Mouse (Mus musculus) liver, embryonic 11.5 days (tissue): ENCODE measurements around the gene Apela. TPM values are rescaled to one million over a fixed set of nuclear protein-coding genes. Genes with fewer than 3 reads are reported as not detected.
"Not testable (repeated sequence)": the region's sequence is repeated elsewhere in the genome, so short reads cannot be mapped to it uniquely, and the experiment has no call there.

Source experiments
- ATAC-seq: fragments of 200-750 bp; cut with Nextera tagmentation; replicated peaks from 2 replicates; pipeline ENCODE4 v1.8.0; 2017; ENCODE audit warnings: moderate number of reproducible peaks, mild to moderate bottlenecking, moderate TSS enrichment, moderate library complexity; ENCODE audit not compliant: low FRiP score
- DNase-seq: peaks from one replicate; pipeline ENCODE4 v3.0.0-alpha.2; 2017; ENCODE audit warnings: low spot score
- H3K27ac ChIP-seq: fragments of 300-500 bp; sonication (generic); 2 replicates; pipeline ENCODE4 v1.5.1; 2014; ENCODE audit warnings: mild to moderate bottlenecking, low read depth, low read length, control low read depth
- H3K27me3 ChIP-seq: fragments of 300-500 bp; sonication (generic); replicated peaks from 2 replicates; pipeline ENCODE4 v1.6.1; 2014; ENCODE audit warnings: low read length, mixed read lengths; ENCODE audit not compliant: control insufficient read depth, insufficient read depth
- H3K36me3 ChIP-seq: fragments of 300-500 bp; sonication (generic); 2 replicates; pipeline ENCODE4 v1.6.1; 2014; ENCODE audit warnings: mild to moderate bottlenecking, low read length, moderate library complexity, mixed read lengths; ENCODE audit not compliant: control insufficient read depth, insufficient read depth
- H3K4me1 ChIP-seq: fragments of 300-500 bp; sonication (generic); replicated peaks from 2 replicates; pipeline ENCODE4 v1.6.1; 2014; ENCODE audit warnings: low read length, mixed read lengths; ENCODE audit not compliant: control insufficient read depth, insufficient read depth
- H3K4me2 ChIP-seq: fragments of 300-500 bp; sonication (generic); 2 replicates; pipeline ENCODE4 v1.6.1; 2014; ENCODE audit warnings: mild to moderate bottlenecking, control low read depth, moderate library complexity
- H3K4me3 ChIP-seq: fragments of 300-500 bp; sonication (generic); 2 replicates; pipeline ENCODE4 v1.5.1; 2014; ENCODE audit warnings: low read depth, low read length, control low read depth
- H3K9ac ChIP-seq: fragments of 300-500 bp; sonication (generic); 2 replicates; pipeline ENCODE4 v1.6.1; 2014; ENCODE audit warnings: low read depth, low read length, control low read depth
- H3K9me3 ChIP-seq: fragments of 300-500 bp; sonication (generic); 2 replicates; pipeline ENCODE4 v1.6.1; 2016; ENCODE audit warnings: low read length, inconsistent platforms, mixed read lengths; ENCODE audit not compliant: control insufficient read depth
- WGBS: fragments of 180-500 bp; shearing (Covaris S2); extraction: QIAGEN DNeasy Blood & Tissue Kit; methylation state at CpG from one replicate; pipeline ENCODE4 v1.1.7; 2014; 5-methylcytosine and 5-hydroxymethylcytosine counted together
- polyA plus RNA-seq: library from polyadenylated mRNA; unstranded; fragments of >200 nt; fragmentation: Nextera tagmentation; extraction: Ambion mirVana; gene quantifications from 2 replicates; pipeline ENCODE4 v1.2.1, GENCODE M21; 2014

The Apela gene
- polyA plus RNA-seq, 1 experiment from 2014 or later, result 3.7 TPM

DNA sequence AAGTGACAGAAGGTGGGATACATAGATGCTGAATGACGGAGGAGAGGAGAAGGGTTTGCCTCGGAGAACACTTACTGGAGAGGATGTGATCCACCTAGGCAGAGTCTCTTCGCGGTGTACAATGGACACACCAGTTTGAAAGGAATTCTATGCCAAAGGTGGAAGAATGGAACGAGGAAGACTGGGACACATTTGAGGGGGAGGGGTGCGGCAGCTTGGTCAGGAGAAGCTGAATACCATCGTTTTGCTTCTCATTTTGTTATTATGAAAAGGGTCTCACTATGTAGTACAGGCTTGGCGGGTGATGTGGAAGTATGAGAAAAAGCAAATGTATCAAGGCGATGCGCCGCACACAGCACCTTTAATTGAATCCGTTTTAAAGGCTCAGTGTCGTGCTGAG is 4.1 kb downstream of the Apela start:
- no peaks in the 10 kb centered on the region for H3K27me3 ChIP-seq
- no peaks in the 10 kb centered on the region for H3K4me1 ChIP-seq
- no peak overlapping the region for H3K4me2 ChIP-seq
- H3K27ac ChIP-seq, result no peak overlapping the region
- no peak overlapping the region for H3K4me3 ChIP-seq
- no peaks in the 10 kb centered on the region for H3K36me3 ChIP-seq
- no peak for ATAC-seq
- 75% methylated on average over 13 of the region's 13 CpGs for WGBS
- no peak overlapping the region for H3K9ac ChIP-seq
- no peaks in the 10 kb centered on the region for H3K9me3 ChIP-seq
- no peak for DNase-seq

- no peak overlapping the region for H3K4me3 ChIP-seq
- DNase-seq, result no peak
- H3K9ac ChIP-seq, result no peak overlapping the region
- no peaks in the 10 kb centered on the region for H3K36me3 ChIP-seq
- H3K4me2 ChIP-seq, result no peak overlapping the region
- no peak overlapping the region for H3K27ac ChIP-seq
- H3K9me3 ChIP-seq, result no peaks in the 10 kb centered on the region
- no peaks in the 10 kb centered on the region for H3K4me1 ChIP-seq
- no peak for ATAC-seq
- WGBS, result 85% methylated on average over 1 of the region's 1 CpGs
- H3K27me3 ChIP-seq, result no peaks in the 10 kb centered on the region
Measured at GRCm38 (mm10) chr8:65032107-65032506, 5.0 kb downstream of the Apela start.

DNA sequence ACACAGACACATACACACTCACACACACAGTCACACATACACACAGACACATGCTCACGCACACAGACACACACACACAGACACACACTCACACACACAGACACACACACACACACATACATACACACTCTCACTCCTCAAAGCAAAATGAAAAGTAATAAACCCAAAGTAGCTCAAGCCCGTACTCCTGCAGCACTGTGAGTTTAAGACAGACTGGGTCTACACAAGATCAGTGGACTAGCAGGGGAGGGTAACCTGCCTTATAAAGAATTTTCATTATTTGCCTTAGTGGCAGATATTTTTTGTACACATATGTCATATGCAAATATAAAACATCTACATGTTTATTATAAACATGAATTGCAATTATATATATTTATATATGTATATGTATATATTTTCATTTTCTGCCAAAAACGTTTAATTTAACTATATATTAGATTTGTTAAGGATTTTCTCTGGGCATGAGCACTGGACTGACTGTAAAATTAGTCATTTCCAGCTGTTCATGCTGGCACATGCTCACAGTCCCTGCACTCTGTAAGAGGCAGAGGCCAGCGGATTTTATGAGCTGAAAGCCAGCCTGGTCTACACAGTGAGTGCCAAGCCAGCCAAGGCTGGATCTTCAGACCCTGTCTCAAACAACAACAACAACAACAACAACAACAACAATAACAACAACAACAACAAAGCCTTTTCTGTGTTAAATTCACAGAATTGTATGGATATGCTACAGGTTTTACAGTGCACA is 6.2 kb downstream of the Apela start:
- ATAC-seq (no peak), DNase-seq (no peak)
- no peak overlapping the region for H3K4me2 ChIP-seq
- no peak overlapping the region for H3K27ac ChIP-seq
- H3K9me3 ChIP-seq, result no peaks in the 10 kb centered on the region
- no peaks in the 10 kb centered on the region for H3K4me1 ChIP-seq
- H3K4me3 ChIP-seq, result no peak overlapping the region
- no peak overlapping the region for H3K9ac ChIP-seq
- WGBS, result 70% methylated on average over 4 of the region's 4 CpGs
- H3K36me3 ChIP-seq, result no peaks in the 10 kb centered on the region
- H3K27me3 ChIP-seq, result no peaks in the 10 kb centered on the region

GRCm38 (mm10) chr8:65029776-65030175 is 7.4 kb downstream of the Apela start:
- 76% methylated on average over 4 of the region's 4 CpGs for WGBS
- Histone ChIP-seq H3K4me1 (no peaks in the 10 kb centered on the region), H3K27ac (no peak overlapping the region), H3K27me3 (no peaks in the 10 kb centered on the region), H3K36me3 (no peaks in the 10 kb centered on the region), H3K4me2 (no peak overlapping the region), H3K9me3 (no peaks in the 10 kb centered on the region), H3K9ac (no peak overlapping the region), H3K4me3 (no peak overlapping the region)
- DNase-seq, result no peak
- ATAC-seq, result no peak

DNA sequence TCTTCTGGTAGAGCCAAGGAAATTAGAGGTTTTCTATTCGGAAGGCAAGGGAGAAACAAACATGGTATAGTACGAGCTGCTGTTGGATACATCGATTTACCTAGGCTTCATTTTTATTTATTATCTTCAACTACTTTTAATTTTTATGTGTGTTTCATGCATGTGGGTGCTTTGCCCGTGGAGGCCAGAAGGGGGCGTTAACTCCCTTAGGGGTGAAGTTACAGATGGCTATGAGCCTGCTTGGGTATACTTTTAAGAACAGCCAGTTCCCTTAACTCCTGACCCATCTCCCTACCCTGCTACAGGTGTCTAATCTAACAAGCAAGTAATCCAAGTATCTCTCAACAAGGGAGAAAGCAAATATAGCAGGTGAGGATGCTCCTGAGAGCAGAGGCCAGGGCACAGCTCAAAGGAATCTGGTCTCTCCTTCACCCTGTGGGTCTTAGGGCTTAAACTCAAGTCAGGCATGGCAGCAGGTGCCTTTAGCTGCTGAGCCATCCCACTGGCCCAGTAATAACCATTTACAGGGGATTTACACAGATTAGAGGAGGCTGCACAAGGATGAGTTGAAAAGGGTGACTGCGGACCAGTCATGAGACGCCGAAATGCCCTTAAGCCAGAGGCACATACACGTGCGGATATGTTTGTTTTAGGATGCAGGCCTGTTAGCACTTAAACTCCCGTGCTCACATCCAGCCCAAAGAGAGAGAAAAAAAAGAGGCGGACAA is 8.0 kb downstream of the Apela start:
- Histone ChIP-seq H3K27ac (no peak overlapping the region), H3K9me3 (no peaks in the 10 kb centered on the region), H3K4me3 (no peak overlapping the region), H3K27me3 (no peaks in the 10 kb centered on the region), H3K36me3 (no peaks in the 10 kb centered on the region), H3K4me2 (no peak overlapping the region), H3K4me1 (no peaks in the 10 kb centered on the region), H3K9ac (no peak overlapping the region)
- WGBS, result 85% methylated on average over 12 of the region's 12 CpGs
- DNase-seq, result no peak
- ATAC-seq, result no peak

DNA sequence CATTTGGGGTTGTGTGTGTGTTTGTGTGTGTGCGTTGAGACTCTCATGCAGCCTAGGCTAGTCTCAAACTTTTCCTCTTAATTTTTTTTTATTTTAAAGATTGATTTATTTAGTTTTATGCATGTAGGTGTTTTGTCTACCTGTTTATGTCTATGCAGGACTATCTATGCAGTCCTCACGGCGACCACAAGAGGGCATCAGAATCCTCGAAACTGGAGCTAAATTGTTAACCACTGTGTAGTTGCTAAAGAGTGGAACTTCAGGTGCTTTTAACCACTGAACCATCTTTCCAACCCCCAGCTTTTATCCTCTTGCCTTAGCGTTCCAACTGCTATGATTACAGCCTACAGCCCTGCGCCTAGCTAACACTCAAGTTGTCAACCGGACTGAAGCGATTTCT is 14.7 kb downstream of the Apela start:
- 48% methylated on average over 8 of the region's 8 CpGs for WGBS
- no peak for DNase-seq

DNA sequence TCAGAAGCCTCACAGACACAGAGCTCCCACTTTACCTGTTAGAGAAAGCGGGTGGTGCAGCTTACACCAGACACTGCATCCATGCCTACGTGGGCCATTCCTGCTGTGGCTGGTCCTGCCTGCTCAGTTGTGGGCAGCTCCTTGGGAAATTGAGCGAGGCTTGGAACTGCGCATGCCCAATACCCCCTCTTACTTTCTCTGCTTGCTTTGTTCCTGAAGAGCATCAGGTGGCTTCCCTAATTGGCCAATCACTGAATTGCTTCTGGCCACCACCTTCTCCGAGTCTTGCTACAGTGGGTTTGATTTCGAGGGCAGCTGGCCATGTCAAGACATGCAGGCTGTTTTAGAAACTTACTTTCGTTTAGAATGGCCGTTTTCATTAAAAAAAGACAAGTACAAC is 18.7 kb downstream of the Apela start, which contains the start of the genes Trim61 and Trim60:
Gene Trim61, minus strand, starts transcription at position 101 of the 400 bp plus-strand sequence.
Gene Trim60, minus strand, starts transcription at position 162 of the 400 bp plus-strand sequence.
- H3K27ac ChIP-seq, result no peak within 1 kb of the TSS
- DNase-seq, result no peak
- H3K27me3 ChIP-seq, result no peaks in the 10 kb centered on the region
- no peak within 1 kb of the TSS for H3K4me3 ChIP-seq
- no peak within 1 kb of the TSS for H3K9ac ChIP-seq
- H3K36me3 ChIP-seq, result no peaks in the 10 kb centered on the region
- H3K4me1 ChIP-seq, result no peaks in the 10 kb centered on the region
- no peak within 1 kb of the TSS for H3K4me2 ChIP-seq
- H3K9me3 ChIP-seq, result no peaks in the 10 kb centered on the region
- no peak for ATAC-seq
- 84% methylated on average over 8 of the region's 8 CpGs for WGBS

More for the DNA sequence above, 14.7 kb downstream of the Apela start:
- H3K4me2 ChIP-seq, result no peak overlapping the region
- ATAC-seq, result no peak; the same call in 1 of the 2 replicates
- H3K27me3 ChIP-seq, result no peaks in the 10 kb centered on the region
- H3K4me3 ChIP-seq, result no peak overlapping the region
- H3K36me3 ChIP-seq, result no peaks in the 10 kb centered on the region
- no peaks in the 10 kb centered on the region for H3K9me3 ChIP-seq
- H3K9ac ChIP-seq, result no peak overlapping the region
- no peak overlapping the region for H3K27ac ChIP-seq
- no peaks in the 10 kb centered on the region for H3K4me1 ChIP-seq

- 75% methylated on average over 6 of the region's 6 CpGs for WGBS
- H3K9ac ChIP-seq, H3K4me1 ChIP-seq, H3K4me3 ChIP-seq, H3K27ac ChIP-seq, DNase-seq, H3K9me3 ChIP-seq, H3K27me3 ChIP-seq, H3K4me2 ChIP-seq, ATAC-seq, H3K36me3 ChIP-seq: not testable (repeated sequence)
Measured at GRCm38 (mm10) chr8:65007616-65008015, 29.5 kb downstream of the Apela start.
